Mouse (Mus musculus) E14TG2a.4 (cell line): ENCODE results near the gene D6Ertd527e.
A peak's percentile ranks its signal among the peaks of the same experiment; 100 is the strongest.

Experiments used
- H3K27me3 ChIP-seq: 2 replicates; pipeline ENCODE4 v1.6.1; 2014; ENCODE audit warnings: low read length, control low read depth; ENCODE audit not compliant: insufficient read depth
- H3K36me3 ChIP-seq: 2 replicates; pipeline ENCODE4 v1.6.1; 2014; ENCODE audit warnings: low read length, control low read depth; ENCODE audit not compliant: insufficient read depth
- H3K4me1 ChIP-seq: replicated peaks from 2 replicates; pipeline ENCODE4 v1.6.1; 2014; ENCODE audit warnings: low read depth, low read length, control low read depth
- H3K4me3 ChIP-seq: replicated peaks from 2 replicates; pipeline ENCODE4 v1.5.1; 2014; ENCODE audit warnings: mild to moderate bottlenecking, low read length
- H3K9me3 ChIP-seq: 2 replicates; pipeline ENCODE4 v1.6.1; 2014; ENCODE audit warnings: low read length, control low read depth
- CTCF ChIP-seq: conservative IDR thresholded peaks from 2 replicates; pipeline ENCODE4 v1.5.1; 2014; ENCODE audit warnings: low read length
- NANOG ChIP-seq: IDR thresholded peaks from 2 replicates; pipeline ENCODE4 v1.6.1; 2014; ENCODE audit warnings: borderline replicate concordance, low read length, mixed read lengths
- POU5F1 ChIP-seq: IDR thresholded peaks from 2 replicates; pipeline ENCODE4 v1.6.1; 2014; ENCODE audit warnings: low read length, borderline replicate concordance

Gene D6Ertd527e

DNA sequence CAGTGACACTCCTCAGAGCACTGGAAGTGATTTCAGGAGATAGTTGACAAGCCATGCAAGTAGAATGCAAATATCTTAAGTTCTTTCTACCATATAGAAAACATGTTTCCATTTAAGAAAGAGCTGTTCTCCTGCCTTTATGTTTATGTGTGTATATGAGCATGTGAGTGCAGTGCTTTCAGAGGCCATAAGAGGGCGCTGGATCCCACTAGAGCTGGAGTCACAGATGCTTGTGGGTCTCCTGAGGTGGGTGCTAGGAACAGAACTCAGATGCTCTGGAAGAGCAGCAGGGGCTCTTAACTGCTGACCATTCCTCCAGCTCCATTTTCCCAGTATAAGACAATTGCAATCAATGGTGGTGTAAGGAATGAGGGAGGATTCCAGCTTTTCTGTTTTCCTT, 26.5 kb downstream of the D6Ertd527e start:
- Histone ChIP-seq H3K36me3 (no peaks in the 10 kb centered on the region), H3K9me3 (peaks cover 6% of the 10 kb centered on the region; the same call in 1 of the 2 replicates), H3K27me3 (no peaks in the 10 kb centered on the region), H3K4me1 (no peaks in the 10 kb centered on the region), H3K4me3 (no peak overlapping the region)
- TF ChIP-seq NANOG (no peak), CTCF (peak; percentile 33; the same call in 1 of the 2 replicates), POU5F1 (no peak)

- Histone ChIP-seq H3K4me1 (peaks cover 6% of the 10 kb centered on the region; the same call in 1 of the 2 replicates), H3K9me3 (peaks cover 6% of the 10 kb centered on the region; the same call in 1 of the 2 replicates), H3K36me3 (no peaks in the 10 kb centered on the region), H3K4me3 (no peak overlapping the region), H3K27me3 (no peaks in the 10 kb centered on the region)
- no peak for TF ChIP-seq POU5F1
- no peak for TF ChIP-seq NANOG
- TF ChIP-seq CTCF = no peak
These were observed 29.0 kb downstream of the D6Ertd527e start for GRCm38 (mm10) chr6:87133520-87133919.

GRCm38 (mm10) chr6:87133966-87134546, 29.5 kb downstream of the D6Ertd527e start:
- Histone ChIP-seq H3K36me3 (no peaks in the 10 kb centered on the region), H3K27me3 (no peaks in the 10 kb centered on the region), H3K9me3 (peaks cover 6% of the 10 kb centered on the region; the same call in 1 of the 2 replicates), H3K4me1 (peaks cover 6% of the 10 kb centered on the region; the same call in 1 of the 2 replicates), H3K4me3 (no peak overlapping the region)
- TF ChIP-seq NANOG (no peak), CTCF (no peak), POU5F1 (no peak)

- Histone ChIP-seq H3K4me1 (peaks cover 9% of the 10 kb centered on the region), H3K9me3 (no peaks in the 10 kb centered on the region), H3K4me3 (no peak overlapping the region), H3K27me3 (no peaks in the 10 kb centered on the region), H3K36me3 (no peaks in the 10 kb centered on the region)
- TF ChIP-seq CTCF = no peak
- TF ChIP-seq POU5F1 = no peak
- TF ChIP-seq NANOG = no peak
These were observed 33.9 kb downstream of the D6Ertd527e start for GRCm38 (mm10) chr6:87138479-87138878.

GRCm38 (mm10) chr6:87139796-87140553, 35.4 kb downstream of the D6Ertd527e start:
- Histone ChIP-seq H3K9me3 (no peaks in the 10 kb centered on the region), H3K4me1 (peaks cover 9% of the 10 kb centered on the region), H3K27me3 (no peaks in the 10 kb centered on the region), H3K36me3 (no peaks in the 10 kb centered on the region), H3K4me3 (no peak overlapping the region)
- TF ChIP-seq CTCF = no peak
- TF ChIP-seq NANOG = no peak
- no peak for TF ChIP-seq POU5F1

GRCm38 (mm10) chr6:87142239-87142638, 37.7 kb downstream of the D6Ertd527e start:
- Histone ChIP-seq H3K36me3 (no peaks in the 10 kb centered on the region), H3K9me3 (no peaks in the 10 kb centered on the region)
- TF ChIP-seq POU5F1 (no peak), CTCF (no peak), NANOG (no peak)

DNA sequence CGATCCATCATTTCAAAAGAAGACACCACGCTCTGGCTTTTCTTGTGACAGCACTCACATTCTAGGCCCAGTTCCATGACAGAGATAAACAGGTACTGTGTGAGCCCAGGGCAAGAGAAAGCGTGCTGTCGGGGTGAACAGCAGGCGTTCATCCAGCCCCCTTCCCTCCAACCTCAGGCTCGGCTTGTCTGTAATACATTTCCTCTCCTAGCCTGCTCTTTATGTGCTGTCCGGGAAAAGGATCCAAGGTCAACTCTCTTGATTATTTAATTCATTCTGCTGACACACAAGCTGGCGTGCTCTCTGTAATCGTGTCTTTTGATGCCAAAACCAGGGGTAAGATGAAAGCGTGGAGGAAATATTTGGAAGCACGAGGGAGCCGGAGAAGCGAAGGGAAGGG, 39.0 kb downstream of the D6Ertd527e start:
- H3K4me1 ChIP-seq = peaks cover 3% of the 10 kb centered on the region; the same call in 1 of the 2 replicates
- no peak overlapping the region for H3K4me3 ChIP-seq
- TF ChIP-seq NANOG = no peak
- no peak for TF ChIP-seq POU5F1
- no peak for TF ChIP-seq CTCF
- no peaks in the 10 kb centered on the region for H3K9me3 ChIP-seq
- 0 out of 2 replicates have a peak, but pooled peaks cover 2% of the 10 kb centered on the region for H3K27me3 ChIP-seq
- no peaks in the 10 kb centered on the region for H3K36me3 ChIP-seq

More at GRCm38 (mm10) chr6:87142239-87142638, 37.7 kb downstream of the D6Ertd527e start:
- H3K4me3 ChIP-seq = no peak overlapping the region
- no peaks in the 10 kb centered on the region for H3K27me3 ChIP-seq
- H3K4me1 ChIP-seq = peaks cover 9% of the 10 kb centered on the region

- Histone ChIP-seq H3K4me1 (peaks cover 10% of the 10 kb centered on the region), H3K4me3 (no peak overlapping the region), H3K36me3 (no peaks in the 10 kb centered on the region), H3K27me3 (0 out of 2 replicates have a peak, but pooled peaks cover 2% of the 10 kb centered on the region), H3K9me3 (no peaks in the 10 kb centered on the region)
- TF ChIP-seq CTCF = no peak
- TF ChIP-seq POU5F1 = no peak
- TF ChIP-seq NANOG = no peak
These were observed 43.4 kb downstream of the D6Ertd527e start for GRCm38 (mm10) chr6:87147921-87148320.
